Mouse (Mus musculus) stomach, postnatal 0 days (tissue): Measurements from ENCODE around the gene Ampd1. TPM values are rescaled to one million over a fixed set of nuclear protein-coding genes. Genes with fewer than 3 reads are reported as not detected.

Experiments
- ATAC-seq: fragments of 200-750 bp; cut with Nextera tagmentation; 2 replicates; pipeline ENCODE4 v1.8.0; 2017; ENCODE audit not compliant: low FRiP score, low TSS enrichment
- DNase-seq: peaks from one replicate; pipeline ENCODE4 v3.0.0-alpha.2; 2016; ENCODE audit warnings: low spot score
- H3K27ac ChIP-seq: fragments of 300-500 bp; sonication (generic); replicated peaks from 2 replicates; pipeline ENCODE4 v1.5.1; 2014; ENCODE audit warnings: mild to moderate bottlenecking, control low read depth
- H3K27me3 ChIP-seq: fragments of 300-500 bp; sonication (generic); 2 replicates; pipeline ENCODE4 v1.6.1; 2014; ENCODE audit warnings: low read length; ENCODE audit not compliant: control insufficient read depth, insufficient read depth
- H3K36me3 ChIP-seq: fragments of 300-500 bp; sonication (generic); 2 replicates; pipeline ENCODE4 v1.6.1; 2014; ENCODE audit warnings: low read length, mixed read lengths; ENCODE audit not compliant: control insufficient read depth, insufficient read depth
- H3K4me1 ChIP-seq: fragments of 300-500 bp; sonication (generic); replicated peaks from 2 replicates; pipeline ENCODE4 v1.6.1; 2014; ENCODE audit warnings: antibody characterized with exemption; ENCODE audit not compliant: control insufficient read depth, insufficient read depth
- H3K4me2 ChIP-seq: fragments of 300-500 bp; sonication (generic); replicated peaks from 2 replicates; pipeline ENCODE4 v1.6.1; 2014; ENCODE audit warnings: low read depth, mild to moderate bottlenecking, control low read depth, moderate library complexity
- H3K4me3 ChIP-seq: fragments of 300-500 bp; sonication (generic); 2 replicates; pipeline ENCODE4 v1.5.1; 2014; ENCODE audit warnings: low read depth, low read length, control low read depth
- H3K9ac ChIP-seq: fragments of 300-500 bp; sonication (generic); 2 replicates; pipeline ENCODE4 v1.6.1; 2014; ENCODE audit warnings: mild to moderate bottlenecking, low read length, control low read depth, mixed read lengths
- H3K9me3 ChIP-seq: fragments of 300-500 bp; sonication (generic); 2 replicates; pipeline ENCODE4 v1.6.1; 2016; ENCODE audit warnings: low read length; ENCODE audit not compliant: control insufficient read depth
- CTCF ChIP-seq: IDR thresholded peaks from 2 replicates; pipeline ENCODE4 v1.5.1; 2016; ENCODE audit warnings: antibody characterized with exemption, low read depth, mild to moderate bottlenecking, moderate library complexity
- EP300 ChIP-seq: optimal IDR thresholded peaks from 2 replicates; pipeline ENCODE3; 2016; ENCODE audit warnings: antibody characterized with exemption
- WGBS: fragments of 180-500 bp; shearing (Covaris S2); extraction: QIAGEN DNeasy Blood & Tissue Kit; methylation state at CpG from one replicate; pipeline ENCODE4 v1.1.7; 2014; 5-methylcytosine and 5-hydroxymethylcytosine counted together
- polyA plus RNA-seq: library from polyadenylated mRNA; unstranded; fragments of >200 nt; fragmentation: Nextera tagmentation; extraction: Ambion mirVana; gene quantifications from 2 replicates; pipeline ENCODE4 v1.2.1, GENCODE M21; 2015

The Ampd1 gene
- polyA plus RNA-seq, result 0.19 and 0.28 TPM in 2 replicates

DNA sequence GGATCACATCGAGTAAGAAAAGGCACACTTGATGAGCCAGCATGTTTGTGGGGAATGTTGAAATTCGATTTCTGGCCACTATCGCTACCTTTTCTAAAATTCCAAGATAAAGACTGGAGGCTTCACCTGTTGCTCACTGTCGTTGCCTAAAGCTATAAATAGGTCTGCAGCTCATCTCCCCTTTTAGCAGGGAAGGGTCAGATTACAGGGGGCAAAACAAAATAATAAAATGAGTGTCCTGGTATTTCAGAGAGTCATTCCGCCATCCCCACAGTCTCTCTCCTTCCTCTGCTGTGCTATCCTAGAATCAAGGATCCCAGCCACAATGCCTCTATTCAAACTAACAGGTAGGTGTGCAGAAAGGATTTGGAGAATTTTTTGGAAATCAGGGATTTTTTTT is at the start of gene Ampd1:
Ampd1 (plus strand) TSS at position 244 of the 400 bp plus-strand sequence.
- WGBS, result 57% methylated on average over 5 of the region's 5 CpGs
- Histone ChIP-seq H3K9ac (no peak within 1 kb of the TSS), H3K4me2 (no peak within 1 kb of the TSS), H3K4me1 (no peaks in the 10 kb centered on the region), H3K36me3 (no peaks in the 10 kb centered on the region), H3K27ac (no peak within 1 kb of the TSS), H3K9me3 (no peaks in the 10 kb centered on the region), H3K4me3 (no peak within 1 kb of the TSS), H3K27me3 (no peaks in the 10 kb centered on the region)
- TF ChIP-seq EP300, result no peak
- TF ChIP-seq CTCF, result no peak
- DNase-seq (no peak), ATAC-seq (no peak)

DNA sequence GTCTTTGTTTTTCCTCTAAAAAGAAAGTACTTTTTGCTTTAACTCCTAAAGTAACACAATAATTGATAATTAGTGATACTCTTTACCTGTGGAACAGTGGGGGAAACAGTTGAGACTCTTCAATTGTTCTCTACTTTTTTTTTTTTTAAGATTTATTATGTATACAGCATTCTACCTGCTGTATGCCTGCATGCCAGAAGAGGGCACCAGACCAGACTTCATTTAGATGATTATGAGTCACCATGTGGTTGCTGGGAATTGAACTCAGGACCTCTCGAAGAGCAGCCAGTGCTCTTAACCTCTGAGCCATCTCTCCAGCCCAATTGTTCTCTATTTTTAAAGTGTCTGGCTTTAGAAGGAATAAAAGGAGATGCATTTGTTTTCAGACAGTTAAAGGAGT is 47.6 kb upstream of the Ampd1 start:
- Histone ChIP-seq H3K4me1 (peaks cover 3% of the 10 kb centered on the region; the same call in 1 of the 2 replicates), H3K27me3 (no peaks in the 10 kb centered on the region), H3K4me3 (no peak overlapping the region), H3K9ac (no peak overlapping the region), H3K27ac (no peak overlapping the region), H3K36me3 (peaks cover 7% of the 10 kb centered on the region), H3K4me2 (no peak overlapping the region), H3K9me3 (no peaks in the 10 kb centered on the region)
- TF ChIP-seq EP300, result no peak
- peak; percentile 59 for TF ChIP-seq CTCF
- no peak for DNase-seq
- 88% methylated on average over 1 of the region's 1 CpGs for WGBS
- no peak for ATAC-seq

- H3K4me1 ChIP-seq, result no peaks in the 10 kb centered on the region
- peaks cover 15% of the 10 kb centered on the region; the same call in 1 of the 2 replicates for H3K36me3 ChIP-seq
- no peak for TF ChIP-seq EP300
- TF ChIP-seq CTCF, result no peak
- DNase-seq (peak; percentile 24), ATAC-seq (no peak)
- H3K27ac ChIP-seq, result no peak overlapping the region
- no peak overlapping the region for H3K4me3 ChIP-seq
- H3K4me2 ChIP-seq, result no peak overlapping the region
- H3K27me3 ChIP-seq, result no peaks in the 10 kb centered on the region
- WGBS, result 73% methylated on average over 6 of the region's 6 CpGs
- H3K9me3 ChIP-seq, result no peaks in the 10 kb centered on the region
- no peak overlapping the region for H3K9ac ChIP-seq
Observed at GRCm38 (mm10) chr3:103040285-103040684, 33.5 kb upstream of the Ampd1 start.

DNA sequence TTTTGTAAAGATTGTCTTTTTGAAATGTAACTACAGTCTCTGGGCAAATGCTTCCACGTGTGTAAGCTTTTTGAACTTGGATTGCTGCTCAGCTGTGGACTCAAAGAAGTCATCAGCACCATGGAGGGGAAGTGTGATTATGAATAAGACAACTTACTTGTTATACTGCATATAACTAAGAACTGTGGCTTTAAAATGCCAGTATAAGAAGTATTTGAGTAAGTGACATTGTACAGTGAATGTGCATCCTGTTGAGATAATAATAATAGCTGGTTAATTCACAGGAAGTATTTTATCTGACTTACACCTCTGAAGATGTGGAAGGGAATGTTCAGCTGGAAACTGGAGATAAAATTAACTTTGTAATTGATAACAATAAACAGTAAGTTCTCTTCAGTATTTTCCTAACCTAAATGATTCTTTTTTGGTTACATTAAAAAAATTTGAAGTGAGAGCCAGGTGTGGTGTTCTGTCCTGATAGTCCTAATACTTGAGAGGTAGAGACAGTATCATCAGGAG is 32.9 kb upstream of the Ampd1 start:
- H3K36me3 ChIP-seq, result peaks cover 15% of the 10 kb centered on the region; the same call in 1 of the 2 replicates
- H3K27ac ChIP-seq, result no peak overlapping the region
- no peaks in the 10 kb centered on the region for H3K9me3 ChIP-seq
- no peaks in the 10 kb centered on the region for H3K27me3 ChIP-seq
- no peaks in the 10 kb centered on the region for H3K4me1 ChIP-seq
- H3K9ac ChIP-seq, result no peak overlapping the region
- no peak overlapping the region for H3K4me3 ChIP-seq
- WGBS, result 77% methylated on average over 1 of the region's 1 CpGs
- DNase-seq (no peak), ATAC-seq (no peak)
- H3K4me2 ChIP-seq, result no peak overlapping the region
- TF ChIP-seq CTCF (no peak), EP300 (no peak)

- no peak overlapping the region for H3K27ac ChIP-seq
- no peaks in the 10 kb centered on the region for H3K27me3 ChIP-seq
- H3K4me3 ChIP-seq, result no peak overlapping the region
- DNase-seq (no peak), ATAC-seq (no peak)
- no peak overlapping the region for H3K9ac ChIP-seq
- WGBS, result 80% methylated on average over 5 of the region's 5 CpGs
- H3K9me3 ChIP-seq, result no peaks in the 10 kb centered on the region
- H3K4me1 ChIP-seq, result no peaks in the 10 kb centered on the region
- peaks cover 15% of the 10 kb centered on the region; the same call in 1 of the 2 replicates for H3K36me3 ChIP-seq
- TF ChIP-seq CTCF, result no peak
- peak; percentile 44 for TF ChIP-seq EP300
- no peak overlapping the region for H3K4me2 ChIP-seq
Observed at GRCm38 (mm10) chr3:103056016-103056595, 17.7 kb upstream of the Ampd1 start.

GRCm38 (mm10) chr3:103057752-103058151 is 16.1 kb upstream of the Ampd1 start:
- no peak for TF ChIP-seq CTCF
- no peak for TF ChIP-seq EP300
- Histone ChIP-seq H3K27ac (0 out of 2 replicates have a peak overlapping the region, but pooled peaks have one; percentile 13), H3K4me2 (peak overlapping the region; percentile 62), H3K4me1 (no peaks in the 10 kb centered on the region), H3K9ac (peak overlapping the region; percentile 8; the same call in 1 of the 2 replicates), H3K27me3 (no peaks in the 10 kb centered on the region), H3K4me3 (peak overlapping the region; percentile 87), H3K36me3 (peaks cover 17% of the 10 kb centered on the region), H3K9me3 (no peaks in the 10 kb centered on the region)
- 7% methylated on average over 10 of the region's 10 CpGs for WGBS
- ATAC-seq, result peak; percentile 27
- no peak for DNase-seq
